Mouse (Mus musculus): Measurements from ENCODE around the gene Exoc1. TPM values are rescaled to one million over a fixed set of nuclear protein-coding genes. Genes with fewer than 3 reads are reported as not detected.

Gene Exoc1
- polyA plus RNA-seq, 1 experiment from 2014 or later = 40.2 TPM

- H3K4me1 ChIP-seq (ENCODE audit: control insufficient read depth, insufficient read depth, low read length) = no peaks in the 10 kb centered on the region
- H3K36me3 ChIP-seq (ENCODE audit: control insufficient read depth, insufficient read depth, low read length) = no peaks in the 10 kb centered on the region
- H3K4me2 ChIP-seq (replicated peaks; ENCODE audit: low read depth, low read length) = no peak overlapping the region
- no peaks in the 10 kb centered on the region for H3K27me3 ChIP-seq (ENCODE audit: control insufficient read depth, insufficient read depth, low read length)
- H3K27ac ChIP-seq (ENCODE audit: low read length) = no peak overlapping the region
- no peak overlapping the region for H3K4me3 ChIP-seq (ENCODE audit: low read depth, low read length)
- no peak overlapping the region for H3K9ac ChIP-seq (replicated peaks; ENCODE audit: low read depth, low read length)
- H3K9me3 ChIP-seq (ENCODE audit: control insufficient read depth, low read depth, low read length) = no peaks in the 10 kb centered on the region
- no peak for ATAC-seq (ENCODE audit: insufficient number of reproducible peaks, insufficient read depth, low FRiP score, low read depth)
- 79% methylated on average over 2 of the region's 2 CpGs for WGBS
Measured at GRCm38 (mm10) chr5:76585378-76585777, 56.3 kb downstream of the Exoc1 start.

GRCm38 (mm10) chr5:76588551-76589283 lies 59.6 kb downstream of the Exoc1 start, which contains the start of gene Cep135:
TSS of gene Cep135 (plus strand) at chr5:76588698.
- under 1% methylated on average over 82 of the region's 92 CpGs for WGBS
- H3K4me1 ChIP-seq (ENCODE audit: control insufficient read depth, insufficient read depth, low read length) = no peaks in the 10 kb centered on the region
- H3K36me3 ChIP-seq (ENCODE audit: control insufficient read depth, insufficient read depth, low read length) = peaks cover 13% of the 10 kb centered on the region
- no peaks in the 10 kb centered on the region for H3K9me3 ChIP-seq (ENCODE audit: control insufficient read depth, low read depth, low read length)
- peak within 1 kb of the TSS; percentile 89 for H3K27ac ChIP-seq (ENCODE audit: low read length)
- H3K27me3 ChIP-seq (ENCODE audit: control insufficient read depth, insufficient read depth, low read length) = no peaks in the 10 kb centered on the region
- peak within 1 kb of the TSS; percentile 84 for H3K4me3 ChIP-seq (ENCODE audit: low read depth, low read length)
- H3K4me2 ChIP-seq (replicated peaks; ENCODE audit: low read depth, low read length) = peak within 1 kb of the TSS; percentile 52
- H3K9ac ChIP-seq (replicated peaks; ENCODE audit: low read depth, low read length) = peak within 1 kb of the TSS; percentile 88
- peak; percentile 96 for ATAC-seq (ENCODE audit: insufficient number of reproducible peaks, insufficient read depth, low FRiP score, low read depth)

DNA sequence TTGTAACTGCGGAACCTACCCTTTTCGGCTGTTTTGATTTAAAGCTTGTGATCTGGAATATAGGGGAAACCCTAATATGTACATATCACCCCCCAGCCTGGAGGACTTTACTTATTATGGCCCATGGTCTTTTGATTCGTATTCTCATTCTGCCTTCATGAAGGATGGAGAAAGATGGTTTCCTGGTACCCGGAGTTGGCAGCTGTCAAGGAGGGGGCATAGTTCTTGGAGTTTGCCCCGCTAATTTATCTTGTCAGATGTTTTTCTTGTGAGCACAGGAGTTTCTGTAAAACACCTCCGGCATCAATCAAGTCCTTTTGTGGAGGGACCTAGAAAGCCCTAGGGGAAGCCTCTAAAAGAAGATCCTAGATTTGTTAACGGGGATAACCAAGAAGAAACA lies 60.2 kb downstream of the Exoc1 start:
- H3K9me3 ChIP-seq (ENCODE audit: control insufficient read depth, low read depth, low read length) = no peaks in the 10 kb centered on the region
- 4% methylated on average over 7 of the region's 7 CpGs for WGBS
- H3K9ac ChIP-seq (replicated peaks; ENCODE audit: low read depth, low read length) = peak overlapping the region; percentile 88
- H3K36me3 ChIP-seq (ENCODE audit: control insufficient read depth, insufficient read depth, low read length) = peaks cover 17% of the 10 kb centered on the region
- H3K4me1 ChIP-seq (ENCODE audit: control insufficient read depth, insufficient read depth, low read length) = no peaks in the 10 kb centered on the region
- no peaks in the 10 kb centered on the region for H3K27me3 ChIP-seq (ENCODE audit: control insufficient read depth, insufficient read depth, low read length)
- H3K4me3 ChIP-seq (ENCODE audit: low read depth, low read length) = peak overlapping the region; percentile 84
- no peak for ATAC-seq (ENCODE audit: insufficient number of reproducible peaks, insufficient read depth, low FRiP score, low read depth)
- no peak overlapping the region for H3K27ac ChIP-seq (ENCODE audit: low read length)
- H3K4me2 ChIP-seq (replicated peaks; ENCODE audit: low read depth, low read length) = peak overlapping the region; percentile 52

DNA sequence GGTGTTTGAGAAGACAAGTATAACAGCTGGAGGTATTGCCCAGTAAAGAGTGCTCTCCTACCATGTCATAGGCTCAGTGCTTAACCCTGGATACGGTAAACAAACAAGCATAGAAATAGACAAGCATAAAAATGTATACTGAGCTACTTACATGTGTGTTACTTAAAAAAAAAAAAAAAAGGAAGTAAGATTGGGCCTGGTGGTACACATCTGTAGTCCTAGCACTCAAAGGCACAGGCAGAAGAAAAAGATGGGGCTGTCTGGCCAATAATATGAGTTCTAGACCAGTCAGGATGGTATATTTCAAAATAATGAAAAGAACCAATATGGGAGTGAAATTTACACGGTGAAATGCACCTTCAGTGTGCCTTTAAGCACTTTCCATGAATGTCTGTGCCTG lies 60.9 kb downstream of the Exoc1 start:
- no peaks in the 10 kb centered on the region for H3K4me1 ChIP-seq (ENCODE audit: control insufficient read depth, insufficient read depth, low read length)
- whole genome bisulfite sequencing = 77% methylated on average over 2 of the region's 2 CpGs
- H3K27me3 ChIP-seq (ENCODE audit: control insufficient read depth, insufficient read depth, low read length) = no peaks in the 10 kb centered on the region

GRCm38 (mm10) chr5:76591885-76592284 lies 62.8 kb downstream of the Exoc1 start:
- Histone ChIP-seq H3K4me3 (ENCODE audit: low read depth, low read length) (no peak overlapping the region), H3K9ac (replicated peaks; ENCODE audit: low read depth, low read length) (no peak overlapping the region), H3K36me3 (ENCODE audit: control insufficient read depth, insufficient read depth, low read length) (peaks cover 40% of the 10 kb centered on the region), H3K27me3 (ENCODE audit: control insufficient read depth, insufficient read depth, low read length) (no peaks in the 10 kb centered on the region), H3K9me3 (ENCODE audit: control insufficient read depth, low read depth, low read length) (no peaks in the 10 kb centered on the region), H3K4me1 (ENCODE audit: control insufficient read depth, insufficient read depth, low read length) (no peaks in the 10 kb centered on the region), H3K4me2 (replicated peaks; ENCODE audit: low read depth, low read length) (no peak overlapping the region), H3K27ac (ENCODE audit: low read length) (no peak overlapping the region)
- WGBS = 67% methylated on average over 9 of the region's 9 CpGs
- no peak for ATAC-seq (ENCODE audit: insufficient number of reproducible peaks, insufficient read depth, low FRiP score, low read depth)

More for the DNA sequence above, 60.9 kb downstream of the Exoc1 start:
- H3K27ac ChIP-seq (ENCODE audit: low read length) = no peak overlapping the region
- peaks cover 24% of the 10 kb centered on the region for H3K36me3 ChIP-seq (ENCODE audit: control insufficient read depth, insufficient read depth, low read length)
- H3K9me3 ChIP-seq (ENCODE audit: control insufficient read depth, low read depth, low read length) = no peaks in the 10 kb centered on the region
- ATAC-seq (ENCODE audit: insufficient number of reproducible peaks, insufficient read depth, low FRiP score, low read depth) = no peak
- peak overlapping the region; percentile 84; the same call in 1 of the 2 replicates for H3K4me3 ChIP-seq (ENCODE audit: low read depth, low read length)
- no peak overlapping the region for H3K9ac ChIP-seq (replicated peaks; ENCODE audit: low read depth, low read length)
- peak overlapping the region; percentile 52 for H3K4me2 ChIP-seq (replicated peaks; ENCODE audit: low read depth, low read length)

GRCm38 (mm10) chr5:76609702-76610370 lies 80.7 kb downstream of the Exoc1 start:
- peaks cover 40% of the 10 kb centered on the region for H3K36me3 ChIP-seq (ENCODE audit: control insufficient read depth, insufficient read depth, low read length)
- H3K9ac ChIP-seq (replicated peaks; ENCODE audit: low read depth, low read length) = no peak overlapping the region
- H3K4me2 ChIP-seq (replicated peaks; ENCODE audit: low read depth, low read length) = no peak overlapping the region
- no peaks in the 10 kb centered on the region for H3K4me1 ChIP-seq (ENCODE audit: control insufficient read depth, insufficient read depth, low read length)
- H3K27me3 ChIP-seq (ENCODE audit: control insufficient read depth, insufficient read depth, low read length) = no peaks in the 10 kb centered on the region
- H3K4me3 ChIP-seq (ENCODE audit: low read depth, low read length) = no peak overlapping the region
- no peak overlapping the region for H3K27ac ChIP-seq (ENCODE audit: low read length)
- 87% methylated on average over 8 of the region's 8 CpGs for WGBS
- ATAC-seq (ENCODE audit: insufficient number of reproducible peaks, insufficient read depth, low FRiP score, low read depth) = peak; percentile 65; the same call in 1 of the 2 replicates
- no peaks in the 10 kb centered on the region for H3K9me3 ChIP-seq (ENCODE audit: control insufficient read depth, low read depth, low read length)

GRCm38 (mm10) chr5:76612867-76613499 lies 83.9 kb downstream of the Exoc1 start:
- H3K4me2 ChIP-seq (replicated peaks; ENCODE audit: low read depth, low read length) = no peak overlapping the region
- peaks cover 47% of the 10 kb centered on the region for H3K36me3 ChIP-seq (ENCODE audit: control insufficient read depth, insufficient read depth, low read length)
- H3K4me3 ChIP-seq (ENCODE audit: low read depth, low read length) = no peak overlapping the region
- WGBS = 89% methylated on average over 6 of the region's 6 CpGs
- no peak overlapping the region for H3K27ac ChIP-seq (ENCODE audit: low read length)
- no peak for ATAC-seq (ENCODE audit: insufficient number of reproducible peaks, insufficient read depth, low FRiP score, low read depth)
- H3K9me3 ChIP-seq (ENCODE audit: control insufficient read depth, low read depth, low read length) = no peaks in the 10 kb centered on the region
- H3K4me1 ChIP-seq (ENCODE audit: control insufficient read depth, insufficient read depth, low read length) = no peaks in the 10 kb centered on the region
- no peak overlapping the region for H3K9ac ChIP-seq (replicated peaks; ENCODE audit: low read depth, low read length)
- H3K27me3 ChIP-seq (ENCODE audit: control insufficient read depth, insufficient read depth, low read length) = no peaks in the 10 kb centered on the region

- Histone ChIP-seq H3K9me3 (ENCODE audit: control insufficient read depth, low read depth, low read length) (no peaks in the 10 kb centered on the region), H3K36me3 (ENCODE audit: control insufficient read depth, insufficient read depth, low read length) (peaks cover 49% of the 10 kb centered on the region), H3K4me1 (ENCODE audit: control insufficient read depth, insufficient read depth, low read length) (no peaks in the 10 kb centered on the region), H3K4me3 (ENCODE audit: low read depth, low read length) (no peak overlapping the region), H3K27me3 (ENCODE audit: control insufficient read depth, insufficient read depth, low read length) (no peaks in the 10 kb centered on the region), H3K4me2 (replicated peaks; ENCODE audit: low read depth, low read length) (no peak overlapping the region), H3K27ac (ENCODE audit: low read length) (no peak overlapping the region), H3K9ac (replicated peaks; ENCODE audit: low read depth, low read length) (no peak overlapping the region)
- ATAC-seq (ENCODE audit: insufficient number of reproducible peaks, insufficient read depth, low FRiP score, low read depth) = no peak
- 92% methylated on average over 8 of the region's 8 CpGs for WGBS
Measured at GRCm38 (mm10) chr5:76615276-76615675, 86.2 kb downstream of the Exoc1 start.

All from stomach, embryonic 14.5 days (tissue).